Mouse (Mus musculus) bone marrow macrophage, adult 2 months (primary cell): ENCODE results near the gene Vps9d1.

ENCODE experiments used
- CTCF ChIP-seq: IDR thresholded peaks from 2 replicates; pipeline ENCODE4 v1.5.1; 2012; ENCODE audit warnings: low read depth, mild to moderate bottlenecking, low read length, moderate library complexity
- POLR2A ChIP-seq: IDR thresholded peaks from 2 replicates; pipeline ENCODE4 v1.6.1; 2012; ENCODE audit warnings: mild to moderate bottlenecking, low read depth, low read length, borderline replicate concordance

- no peak for TF ChIP-seq CTCF
- no peak for TF ChIP-seq POLR2A
Observed at GRCm38 (mm10) chr8:123284493-123284892, 30.3 kb upstream of the Vps9d1 start.
